Mouse (Mus musculus) lung, embryonic 15.5 days (tissue): ENCODE measurements at regions not wholly inside any gene's neighbourhood (a gene's known extent, or its start where the extent isn't known, plus 50 kb on each side); places are given as distances from the start of the nearest gene placed in this dataset.

Experiments
- ATAC-seq: fragments of 200-750 bp; cut with Nextera tagmentation; 2 replicates; pipeline ENCODE4 v1.8.0; 2017; ENCODE audit warnings: moderate number of reproducible peaks, borderline replicate concordance; ENCODE audit not compliant: low FRiP score, low TSS enrichment; ENCODE audit errors: extremely low read depth
- H3K27ac ChIP-seq: fragments of 300-500 bp; sonication (generic); 2 replicates; pipeline ENCODE4 v1.5.1; 2015; ENCODE audit warnings: moderate library complexity, mild to moderate bottlenecking, inconsistent platforms
- H3K27me3 ChIP-seq: fragments of 300-500 bp; sonication (generic); 2 replicates; pipeline ENCODE4 v1.6.1; 2015; ENCODE audit warnings: inconsistent platforms
- H3K36me3 ChIP-seq: fragments of 300-500 bp; sonication (generic); 2 replicates; pipeline ENCODE4 v1.6.1; 2015; ENCODE audit warnings: inconsistent platforms
- H3K4me1 ChIP-seq: fragments of 300-500 bp; sonication (generic); 2 replicates; pipeline ENCODE4 v1.6.1; 2015; ENCODE audit warnings: inconsistent platforms
- H3K4me2 ChIP-seq: fragments of 300-500 bp; sonication (generic); 2 replicates; pipeline ENCODE4 v1.6.1; 2015; ENCODE audit warnings: inconsistent platforms, mild to moderate bottlenecking, moderate library complexity
- H3K4me3 ChIP-seq: fragments of 300-500 bp; sonication (generic); 2 replicates; pipeline ENCODE4 v1.5.1; 2015; ENCODE audit warnings: mild to moderate bottlenecking, inconsistent platforms
- H3K9ac ChIP-seq: fragments of 300-500 bp; sonication (generic); 2 replicates; pipeline ENCODE4 v1.6.1; 2015; ENCODE audit warnings: inconsistent platforms
- H3K9me3 ChIP-seq: fragments of 300-500 bp; sonication (generic); 2 replicates; pipeline ENCODE4 v1.6.1; 2016; ENCODE audit warnings: inconsistent platforms
- WGBS: fragments of 180-500 bp; shearing (Covaris S2); methylation state at CpG from one replicate; pipeline ENCODE4 v1.1.7; 2015; 5-methylcytosine and 5-hydroxymethylcytosine counted together

GRCm38 (mm10) chr4:56643999-56644962 is 95.6 kb upstream of the Gm26657 start:
- peak overlapping the region; percentile 72 for H3K27ac ChIP-seq
- H3K9me3 ChIP-seq, result no peaks in the 10 kb centered on the region
- H3K4me2 ChIP-seq, result peak overlapping the region; percentile 41
- no peaks in the 10 kb centered on the region for H3K36me3 ChIP-seq
- WGBS, result 17% methylated on average over 20 of the region's 20 CpGs
- peak; percentile 86 for ATAC-seq
- H3K4me1 ChIP-seq, result peaks cover 37% of the 10 kb centered on the region
- no peaks in the 10 kb centered on the region for H3K27me3 ChIP-seq
- no peak overlapping the region for H3K4me3 ChIP-seq
- H3K9ac ChIP-seq, result no peak overlapping the region

GRCm38 (mm10) chr4:56643491-56643890 is 96.4 kb upstream of the Gm26657 start:
- peaks cover 45% of the 10 kb centered on the region for H3K4me1 ChIP-seq
- H3K27me3 ChIP-seq, result no peaks in the 10 kb centered on the region
- peak overlapping the region; percentile 41 for H3K4me2 ChIP-seq
- no peak overlapping the region for H3K9ac ChIP-seq
- H3K9me3 ChIP-seq, result no peaks in the 10 kb centered on the region
- 44% methylated on average over 1 of the region's 1 CpGs for WGBS
- no peak overlapping the region for H3K4me3 ChIP-seq
- no peak for ATAC-seq
- no peaks in the 10 kb centered on the region for H3K36me3 ChIP-seq
- peak overlapping the region; percentile 72 for H3K27ac ChIP-seq

GRCm38 (mm10) chr4:56639709-56640108 is 100.2 kb upstream of the Gm26657 start:
- Histone ChIP-seq H3K36me3 (no peaks in the 10 kb centered on the region), H3K4me1 (peaks cover 43% of the 10 kb centered on the region), H3K4me3 (no peak overlapping the region), H3K27me3 (no peaks in the 10 kb centered on the region), H3K9me3 (no peaks in the 10 kb centered on the region), H3K27ac (peak overlapping the region; percentile 37), H3K9ac (no peak overlapping the region), H3K4me2 (no peak overlapping the region)
- ATAC-seq, result no peak
- WGBS, result 26% methylated on average over 4 of the region's 4 CpGs

GRCm38 (mm10) chr4:56638704-56639478 is 101.0 kb upstream of the Gm26657 start:
- no peak overlapping the region for H3K4me3 ChIP-seq
- WGBS, result 9% methylated on average over 14 of the region's 14 CpGs
- H3K36me3 ChIP-seq, result no peaks in the 10 kb centered on the region
- H3K9me3 ChIP-seq, result no peaks in the 10 kb centered on the region
- H3K9ac ChIP-seq, result no peak overlapping the region
- peak overlapping the region; percentile 37 for H3K4me2 ChIP-seq
- peak; percentile 89 for ATAC-seq
- H3K27me3 ChIP-seq, result no peaks in the 10 kb centered on the region
- peaks cover 39% of the 10 kb centered on the region for H3K4me1 ChIP-seq
- peak overlapping the region; percentile 91 for H3K27ac ChIP-seq

- Histone ChIP-seq H3K9ac (no peak overlapping the region), H3K4me3 (no peak overlapping the region), H3K27me3 (no peaks in the 10 kb centered on the region), H3K9me3 (no peaks in the 10 kb centered on the region), H3K27ac (no peak overlapping the region), H3K36me3 (no peaks in the 10 kb centered on the region), H3K4me2 (no peak overlapping the region), H3K4me1 (peaks cover 27% of the 10 kb centered on the region)
- no peak for ATAC-seq
- 72% methylated on average over 1 of the region's 1 CpGs for WGBS
Observed at GRCm38 (mm10) chr4:56636265-56636664, 103.6 kb upstream of the Gm26657 start.

- no peak for ATAC-seq
- WGBS, result 30% methylated on average over 4 of the region's 4 CpGs
Observed at GRCm38 (mm10) chr4:56633528-56633927, 106.3 kb upstream of the Gm26657 start.

GRCm38 (mm10) chr4:56630251-56630650 is 109.6 kb upstream of the Gm26657 start:
- ATAC-seq, result no peak
- Histone ChIP-seq H3K4me1 (0 out of 2 replicates have a peak, but pooled peaks cover 7% of the 10 kb centered on the region), H3K36me3 (no peaks in the 10 kb centered on the region), H3K9me3 (no peaks in the 10 kb centered on the region), H3K9ac (no peak overlapping the region), H3K27ac (no peak overlapping the region), H3K4me3 (no peak overlapping the region), H3K4me2 (no peak overlapping the region), H3K27me3 (no peaks in the 10 kb centered on the region)
- WGBS, result 61% methylated on average over 6 of the region's 6 CpGs

More at GRCm38 (mm10) chr4:56633528-56633927, 106.3 kb upstream of the Gm26657 start:
- Histone ChIP-seq H3K4me3 (no peak overlapping the region), H3K4me2 (no peak overlapping the region), H3K36me3 (no peaks in the 10 kb centered on the region), H3K9ac (no peak overlapping the region), H3K27me3 (no peaks in the 10 kb centered on the region), H3K27ac (no peak overlapping the region), H3K4me1 (peaks cover 11% of the 10 kb centered on the region), H3K9me3 (no peaks in the 10 kb centered on the region)

- WGBS, result 65% methylated on average over 7 of the region's 7 CpGs
- H3K4me1 ChIP-seq, result no peaks in the 10 kb centered on the region
- ATAC-seq, result no peak
- H3K9ac ChIP-seq, result no peak overlapping the region
- H3K27me3 ChIP-seq, result no peaks in the 10 kb centered on the region
- H3K9me3 ChIP-seq, result no peaks in the 10 kb centered on the region
- no peak overlapping the region for H3K4me3 ChIP-seq
- no peak overlapping the region for H3K4me2 ChIP-seq
- no peaks in the 10 kb centered on the region for H3K36me3 ChIP-seq
- no peak overlapping the region for H3K27ac ChIP-seq
Observed at GRCm38 (mm10) chr4:56627206-56627605, 112.7 kb upstream of the Gm26657 start.

- no peak for ATAC-seq
- 71% methylated on average over 4 of the region's 4 CpGs for WGBS
Observed at GRCm38 (mm10) chr4:56621782-56622181, 118.1 kb upstream of the Gm26657 start.

GRCm38 (mm10) chr4:56621356-56621755 is 118.5 kb upstream of the Gm26657 start:
- H3K36me3 ChIP-seq, result no peaks in the 10 kb centered on the region
- H3K9me3 ChIP-seq, result no peaks in the 10 kb centered on the region
- H3K4me1 ChIP-seq, result no peaks in the 10 kb centered on the region
- H3K4me2 ChIP-seq, result no peak overlapping the region
- no peak overlapping the region for H3K9ac ChIP-seq
- 94% methylated on average over 1 of the region's 1 CpGs for WGBS
- H3K27me3 ChIP-seq, result no peaks in the 10 kb centered on the region
- no peak for ATAC-seq
- H3K4me3 ChIP-seq, result no peak overlapping the region
- no peak overlapping the region for H3K27ac ChIP-seq

More at GRCm38 (mm10) chr4:56621782-56622181, 118.1 kb upstream of the Gm26657 start:
- H3K27ac ChIP-seq, result no peak overlapping the region
- no peak overlapping the region for H3K9ac ChIP-seq
- no peak overlapping the region for H3K4me3 ChIP-seq
- H3K36me3 ChIP-seq, result no peaks in the 10 kb centered on the region
- no peak overlapping the region for H3K4me2 ChIP-seq
- H3K27me3 ChIP-seq, result no peaks in the 10 kb centered on the region
- no peaks in the 10 kb centered on the region for H3K4me1 ChIP-seq
- H3K9me3 ChIP-seq, result no peaks in the 10 kb centered on the region

- Histone ChIP-seq H3K9ac (no peak overlapping the region), H3K27ac (no peak overlapping the region), H3K27me3 (no peaks in the 10 kb centered on the region), H3K9me3 (no peaks in the 10 kb centered on the region), H3K4me2 (no peak overlapping the region), H3K4me3 (no peak overlapping the region), H3K36me3 (no peaks in the 10 kb centered on the region), H3K4me1 (no peaks in the 10 kb centered on the region)
- WGBS, result 86% methylated on average over 7 of the region's 7 CpGs
- no peak for ATAC-seq
Observed at GRCm38 (mm10) chr4:56620628-56621027, 119.2 kb upstream of the Gm26657 start.

GRCm38 (mm10) chr4:56619803-56620202 is 120.1 kb upstream of the Gm26657 start:
- H3K9ac ChIP-seq, result no peak overlapping the region
- no peaks in the 10 kb centered on the region for H3K9me3 ChIP-seq
- H3K4me3 ChIP-seq, result no peak overlapping the region
- no peak for ATAC-seq
- H3K4me2 ChIP-seq, result no peak overlapping the region
- H3K4me1 ChIP-seq, result no peaks in the 10 kb centered on the region
- no peaks in the 10 kb centered on the region for H3K36me3 ChIP-seq
- H3K27me3 ChIP-seq, result no peaks in the 10 kb centered on the region
- H3K27ac ChIP-seq, result no peak overlapping the region
